Mouse (Mus musculus): ENCODE measurements at regions not wholly inside any gene's neighbourhood (a gene's known extent, or its start where the extent isn't known, plus 50 kb on each side); places are given as distances from the start of the nearest gene placed in this dataset.

GRCm38 (mm10) chr15:31106907-31107306 lies 117.2 kb upstream of the Dap start:
- no peak for TF ChIP-seq CTCF (IDR thresholded peaks at IDR 0.05; ENCODE audit: control insufficient read depth, insufficient read depth, insufficient replicate concordance, low read depth, low read length)
- no peak for TF ChIP-seq POLR2A (IDR thresholded peaks at IDR 0.05; ENCODE audit: control insufficient read depth, low read depth, low read length)
